Mouse (Mus musculus): Measurements from ENCODE around the gene Pgls.
A peak's percentile ranks its signal among the peaks of the same experiment; 100 is the strongest.

Gene Pgls

GRCm38 (mm10) chr8:71591471-71592373 is at the start of gene Pgls:
TSS of gene Pgls (plus strand) at chr8:71592176.
- DNase-seq (ENCODE audit: low read depth, low spot score), result peak; percentile 98

- DNase-seq (ENCODE audit: low read depth, low spot score), result peak; percentile 100
These were observed 49.2 kb upstream of the Pgls start, which contains the start of gene Mvb12a for GRCm38 (mm10) chr8:71542632-71543343. TSS of gene Mvb12a (plus strand) at chr8:71542922.

- DNase-seq (ENCODE audit: low read depth, low spot score), result no peak
These were observed 48.2 kb upstream of the Pgls start for GRCm38 (mm10) chr8:71543755-71544154.

GRCm38 (mm10) chr8:71545053-71545452 is 46.9 kb upstream of the Pgls start:
- DNase-seq (ENCODE audit: low read depth, low spot score), result no peak

- DNase-seq (ENCODE audit: low read depth, low spot score), result no peak
These were observed 44.4 kb upstream of the Pgls start for GRCm38 (mm10) chr8:71547590-71547989.

GRCm38 (mm10) chr8:71550754-71551153 is 41.2 kb upstream of the Pgls start:
- no peak for DNase-seq (ENCODE audit: low read depth, low spot score)

- DNase-seq (ENCODE audit: low read depth, low spot score), result no peak
These were observed 39.2 kb upstream of the Pgls start for GRCm38 (mm10) chr8:71552770-71553169.

- no peak for DNase-seq (ENCODE audit: low read depth, low spot score)
These were observed 38.0 kb upstream of the Pgls start for GRCm38 (mm10) chr8:71554001-71554400.

- no peak for DNase-seq (ENCODE audit: low read depth, low spot score)
These were observed 37.3 kb upstream of the Pgls start for GRCm38 (mm10) chr8:71554644-71555043.

GRCm38 (mm10) chr8:71558071-71558957 is 33.7 kb upstream of the Pgls start, which contains the start of gene Tmem221:
TSS of gene Tmem221 (minus strand) at chr8:71558871.
- DNase-seq (ENCODE audit: low read depth, low spot score), result peak; percentile 57

GRCm38 (mm10) chr8:71558958-71559690 is 32.9 kb upstream of the Pgls start:
- peak; percentile 98 for DNase-seq (ENCODE audit: low read depth, low spot score)

GRCm38 (mm10) chr8:71560071-71560470 is 31.9 kb upstream of the Pgls start:
- DNase-seq (ENCODE audit: low read depth, low spot score), result no peak

- DNase-seq (ENCODE audit: low read depth, low spot score), result no peak
These were observed 31.2 kb upstream of the Pgls start for GRCm38 (mm10) chr8:71560765-71561164.

- DNase-seq (ENCODE audit: low read depth, low spot score), result peak; percentile 90
These were observed 30.6 kb upstream of the Pgls start for GRCm38 (mm10) chr8:71561401-71561800.

GRCm38 (mm10) chr8:71562751-71563150 is 29.2 kb upstream of the Pgls start:
- DNase-seq (ENCODE audit: low read depth, low spot score), result peak; percentile 74

GRCm38 (mm10) chr8:71563992-71564391 is 28.0 kb upstream of the Pgls start:
- no peak for DNase-seq (ENCODE audit: low read depth, low spot score)

GRCm38 (mm10) chr8:71566501-71566900 is 25.5 kb upstream of the Pgls start, which contains the start of gene Nxnl1:
TSS of gene Nxnl1 (minus strand) at chr8:71566601.
- DNase-seq (ENCODE audit: low read depth, low spot score), result no peak

GRCm38 (mm10) chr8:71567587-71567986 is 24.4 kb upstream of the Pgls start:
- no peak for DNase-seq (ENCODE audit: low read depth, low spot score)

GRCm38 (mm10) chr8:71568387-71568937 is 23.5 kb upstream of the Pgls start, which contains the start of gene Slc27a1:
TSS of gene Slc27a1 (plus strand) at chr8:71568882.
- DNase-seq (ENCODE audit: low read depth, low spot score), result no peak

GRCm38 (mm10) chr8:71568941-71569340 is 23.0 kb upstream of the Pgls start:
- no peak for DNase-seq (ENCODE audit: low read depth, low spot score)
